Mouse (Mus musculus): ENCODE measurements around the gene Bbs9. TPM values are rescaled to one million over a fixed set of nuclear protein-coding genes. Genes with fewer than 3 reads are reported as not detected.

Bbs9 gene
- total RNA-seq, 2 experiments from 2014 or later: 9.5 to 11.5 TPM

DNA sequence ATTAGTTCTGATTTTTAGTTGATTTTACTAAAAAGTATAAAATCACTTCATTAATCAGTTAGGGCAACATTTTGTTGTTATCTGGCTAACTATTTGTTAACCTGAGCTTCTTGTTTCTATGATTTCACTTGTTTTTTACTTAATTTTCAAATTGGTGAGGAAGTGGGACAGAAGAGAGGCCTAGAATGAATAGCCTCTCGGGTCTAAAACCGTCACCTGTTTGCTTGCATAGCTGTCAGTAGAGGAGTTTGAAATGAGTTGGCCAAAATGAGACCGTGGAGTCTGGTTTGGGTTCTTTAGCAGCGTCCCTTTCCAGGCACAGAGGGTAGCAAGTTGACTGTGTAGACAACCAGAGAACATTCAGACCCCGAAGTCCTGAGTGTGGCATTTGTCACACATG is 291.6 kb downstream of the Bbs9 start:
- Histone ChIP-seq H3K27ac (no peak overlapping the region), H3K4me3 (no peak overlapping the region)
- no peak for DNase-seq
- intact Hi-C loops (cut with DNase I): no loop called here
- no peak for TF ChIP-seq CTCF (IDR thresholded peaks at IDR 0.05)

DNA sequence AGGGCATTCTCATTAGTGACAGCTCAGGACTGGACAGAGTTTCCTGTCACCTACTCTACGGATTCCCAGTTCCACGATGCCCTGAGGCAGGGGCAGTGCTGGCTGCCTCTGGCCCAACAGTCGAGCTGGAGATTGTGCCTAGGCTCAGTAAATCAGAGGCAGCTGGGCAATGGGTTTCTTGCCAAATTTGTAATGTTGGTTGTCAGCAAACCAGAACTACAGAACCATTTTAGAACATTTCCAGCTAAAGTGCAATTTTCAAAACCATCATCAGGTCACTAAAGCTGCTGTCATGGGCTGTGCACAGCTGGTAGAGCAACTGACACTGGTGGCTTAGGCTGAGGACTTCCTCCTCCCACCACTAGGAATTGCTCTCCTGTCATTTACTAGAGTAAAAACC is 292.3 kb downstream of the Bbs9 start:
- no peak for TF ChIP-seq CTCF (IDR thresholded peaks at IDR 0.05)
- DNase-seq: no peak
- no peak overlapping the region for H3K27ac ChIP-seq
- H3K4me3 ChIP-seq: no peak overlapping the region
- intact Hi-C loops (cut with DNase I): no loop called here

- Histone ChIP-seq H3K4me3 (no peak overlapping the region), H3K27ac (no peak overlapping the region)
- DNase-seq: no peak
- intact Hi-C loops (cut with DNase I): no loop called here
- TF ChIP-seq CTCF (IDR thresholded peaks at IDR 0.05): no peak
Measured at GRCm38 (mm10) chr9:22771785-22772184, 296.3 kb downstream of the Bbs9 start.

DNA sequence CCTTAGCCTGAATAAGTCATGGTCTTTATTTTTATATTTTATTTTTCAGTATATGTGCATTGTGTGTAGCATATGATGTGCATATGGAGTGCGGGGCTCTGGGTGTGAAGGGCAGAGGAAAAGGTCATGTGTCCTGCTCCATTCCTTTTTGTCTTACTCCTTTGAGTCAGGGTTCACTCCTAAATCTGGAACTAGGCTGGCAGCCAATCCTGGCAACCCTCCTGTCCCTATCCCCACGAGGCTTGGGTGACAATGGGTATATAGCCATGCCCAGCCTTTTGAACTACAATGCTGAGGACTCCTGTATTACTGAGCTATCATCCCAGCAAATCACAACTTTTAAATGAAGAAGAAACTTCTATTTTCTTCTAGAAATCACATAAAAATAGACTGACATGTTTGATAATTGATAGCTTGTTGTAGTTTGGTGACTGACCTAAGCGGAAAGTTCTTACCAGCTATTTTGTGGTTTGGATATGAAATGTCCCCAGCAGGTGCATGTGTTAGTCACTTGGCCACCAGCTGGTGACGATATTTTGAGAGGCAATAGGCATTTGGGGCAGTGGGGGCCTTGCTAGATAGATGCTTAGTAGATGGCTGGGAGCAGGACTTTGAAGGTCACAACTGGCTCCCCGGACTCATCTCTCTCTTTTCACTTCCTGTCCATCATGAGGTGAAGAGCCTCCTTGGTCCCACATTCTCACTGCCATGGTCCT is 300.9 kb downstream of the Bbs9 start:
- no peak for DNase-seq
- intact Hi-C loops (cut with DNase I): no loop called here
- Histone ChIP-seq H3K27ac (no peak overlapping the region), H3K4me3 (no peak overlapping the region)
- TF ChIP-seq CTCF (IDR thresholded peaks at IDR 0.05): no peak

- DNase-seq: no peak
- H3K27ac ChIP-seq: no peak overlapping the region
- no peak overlapping the region for H3K4me3 ChIP-seq
- intact Hi-C loops (cut with DNase I): no loop called here
- no peak for TF ChIP-seq CTCF (IDR thresholded peaks at IDR 0.05)
Measured at GRCm38 (mm10) chr9:22777425-22777824, 301.9 kb downstream of the Bbs9 start.

DNA sequence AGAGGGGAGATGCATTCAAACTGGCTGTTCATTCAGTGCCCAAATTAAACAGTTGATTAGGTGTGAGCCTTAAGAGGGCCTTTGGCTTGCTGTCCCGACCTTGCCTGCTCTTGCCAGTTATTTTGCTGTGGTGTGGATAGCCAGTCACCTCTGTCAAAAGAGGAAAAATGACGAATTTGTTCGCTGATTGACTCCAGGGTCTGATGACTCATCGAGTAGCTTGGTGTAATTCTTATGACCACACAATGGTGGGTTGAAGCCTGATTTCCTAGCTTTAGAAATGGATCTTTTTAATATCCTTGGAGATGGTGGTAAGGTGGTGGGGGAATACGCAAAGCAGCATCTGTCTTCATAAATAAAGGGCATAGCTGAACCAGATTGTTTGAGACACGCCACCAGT is 304.1 kb downstream of the Bbs9 start:
- no peak for TF ChIP-seq CTCF (IDR thresholded peaks at IDR 0.05)
- intact Hi-C loops (cut with DNase I): no loop called here

DNA sequence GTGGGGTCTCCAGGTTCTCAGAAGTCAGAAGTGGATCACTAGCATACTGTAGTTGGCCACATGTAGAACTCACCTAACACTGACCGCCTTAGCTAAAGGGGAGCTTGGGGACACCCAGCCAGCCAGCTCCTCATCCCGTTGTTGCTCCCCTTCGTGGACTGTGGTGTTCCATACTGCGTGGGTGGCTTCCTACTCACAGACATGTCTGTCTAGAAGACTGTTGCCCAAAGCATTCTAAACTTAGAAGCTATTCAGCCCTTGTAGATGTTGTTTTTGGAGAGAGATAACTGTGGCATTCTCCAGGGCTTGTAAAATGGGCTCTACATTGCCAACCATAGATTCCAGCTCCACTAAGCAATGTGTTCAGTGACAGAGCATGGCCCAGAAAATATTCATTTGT is 310.5 kb downstream of the Bbs9 start:
- intact Hi-C loops (cut with DNase I): loop anchor here (5.0 kb wide), 1 partner anchor 41 kb away; no protein-coding TSS in a partner anchor
- no peak for TF ChIP-seq CTCF (IDR thresholded peaks at IDR 0.05)
- H3K27ac ChIP-seq: peak overlapping the region; percentile 76
- no peak overlapping the region for H3K4me3 ChIP-seq
- DNase-seq: no peak

More for the DNA sequence above, 304.1 kb downstream of the Bbs9 start:
- no peak overlapping the region for H3K27ac ChIP-seq
- no peak overlapping the region for H3K4me3 ChIP-seq
- DNase-seq: no peak

GRCm38 (mm10) chr9:22788423-22788822 is 312.9 kb downstream of the Bbs9 start:
- TF ChIP-seq CTCF (IDR thresholded peaks at IDR 0.05): no peak
- Histone ChIP-seq H3K4me3 (no peak overlapping the region), H3K27ac (no peak overlapping the region; the same call in 1 of the 2 replicates)
- DNase-seq: no peak
- intact Hi-C loops (cut with DNase I): loop anchor here (5.0 kb wide), 1 partner anchor 39 kb away; no protein-coding TSS in a partner anchor

- no peak overlapping the region for H3K4me3 ChIP-seq
- DNase-seq: no peak
- peak overlapping the region; percentile 72 for H3K27ac ChIP-seq
- no peak for TF ChIP-seq CTCF (IDR thresholded peaks at IDR 0.05)
- intact Hi-C loops (cut with DNase I): loop anchor here (5.0 kb wide), 1 partner anchor 38 kb away; no protein-coding TSS in a partner anchor
Measured at GRCm38 (mm10) chr9:22788850-22789249, 313.3 kb downstream of the Bbs9 start.

DNA sequence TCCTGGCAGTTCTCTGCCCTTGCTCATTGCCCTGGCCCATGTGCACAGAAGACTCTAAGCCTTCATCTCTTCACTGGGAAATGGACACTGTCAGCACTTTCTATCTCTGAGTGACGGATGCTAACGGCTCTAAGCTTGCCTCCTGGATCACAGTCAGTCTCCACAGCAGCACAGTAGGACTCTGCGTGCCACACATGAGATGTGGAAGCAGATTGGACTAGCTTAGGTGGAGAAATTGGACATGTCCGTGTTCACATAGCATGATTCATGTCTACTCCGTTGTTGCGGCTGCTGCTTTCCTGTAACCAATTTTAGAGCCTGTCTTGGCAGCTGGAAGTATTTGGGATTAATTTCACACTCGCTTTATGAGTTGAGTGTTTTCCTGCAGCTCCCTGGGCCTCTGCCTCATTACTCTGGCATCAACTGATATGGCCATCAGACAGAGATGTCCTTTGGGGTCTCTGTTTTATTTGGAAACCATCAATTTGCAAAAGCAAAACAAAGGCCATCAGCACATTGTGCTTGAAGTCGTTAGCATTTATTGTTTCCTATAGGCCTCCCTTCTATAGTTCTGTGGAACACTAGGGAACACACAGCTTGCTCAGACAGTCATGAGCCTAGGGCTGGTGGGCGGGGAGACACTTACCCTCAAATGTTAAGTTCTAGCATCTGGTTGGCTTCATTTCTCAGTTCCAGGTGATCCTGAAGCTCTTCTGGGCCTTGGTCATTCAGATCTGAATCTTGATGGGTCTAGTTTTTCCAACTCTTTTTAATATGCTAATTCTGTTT is 314.1 kb downstream of the Bbs9 start:
- no peak for TF ChIP-seq CTCF (IDR thresholded peaks at IDR 0.05)
- peak; percentile 33 for DNase-seq
- Histone ChIP-seq H3K27ac (peak overlapping the region; percentile 72), H3K4me3 (peak overlapping the region; percentile 53)
- intact Hi-C loops (cut with DNase I): loop anchor here (5.0 kb wide), 1 partner anchor 38 kb away; no protein-coding TSS in a partner anchor

DNA sequence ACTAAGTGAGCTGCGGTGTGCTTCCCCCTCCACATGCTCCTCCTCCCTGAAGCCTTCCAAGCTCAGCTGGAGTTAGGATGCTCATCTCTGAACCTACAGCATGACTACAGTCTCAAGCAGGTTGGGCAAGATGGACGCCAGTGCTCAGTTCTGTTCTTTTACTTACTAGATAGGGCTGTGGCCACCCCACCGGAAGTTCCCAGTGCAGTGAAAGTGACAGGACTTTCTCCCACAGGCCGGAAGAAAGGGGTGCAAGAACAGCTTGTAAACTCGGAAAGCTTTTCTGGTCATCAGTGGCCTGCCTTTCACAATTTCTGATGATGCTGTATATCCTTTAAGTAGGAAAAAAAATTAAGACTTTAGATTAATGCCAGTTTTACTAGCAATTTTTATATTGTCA is 315.7 kb downstream of the Bbs9 start:
- Histone ChIP-seq H3K4me3 (no peak overlapping the region), H3K27ac (no peak overlapping the region)
- TF ChIP-seq CTCF (IDR thresholded peaks at IDR 0.05): no peak
- intact Hi-C loops (cut with DNase I): no loop called here
- DNase-seq: no peak

DNA sequence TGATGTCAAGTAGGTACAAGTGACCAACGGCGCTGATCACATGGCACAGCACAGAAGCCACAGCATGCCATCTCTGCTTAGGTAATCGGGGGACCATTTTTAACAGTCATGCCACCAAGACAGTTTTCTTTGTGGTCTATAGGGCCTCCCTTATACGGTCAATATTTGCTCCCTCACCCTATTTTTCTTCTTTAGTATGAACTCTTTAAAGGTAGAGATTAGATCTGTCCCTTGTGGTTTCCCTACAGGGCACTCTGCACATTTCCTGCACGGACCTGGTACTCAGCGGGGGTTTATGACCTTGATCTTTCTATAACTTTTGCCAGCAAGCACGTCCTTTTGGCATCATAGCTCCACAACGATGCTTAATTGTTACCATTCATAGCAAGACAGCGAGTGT is 316.2 kb downstream of the Bbs9 start:
- intact Hi-C loops (cut with DNase I): no loop called here

DNA sequence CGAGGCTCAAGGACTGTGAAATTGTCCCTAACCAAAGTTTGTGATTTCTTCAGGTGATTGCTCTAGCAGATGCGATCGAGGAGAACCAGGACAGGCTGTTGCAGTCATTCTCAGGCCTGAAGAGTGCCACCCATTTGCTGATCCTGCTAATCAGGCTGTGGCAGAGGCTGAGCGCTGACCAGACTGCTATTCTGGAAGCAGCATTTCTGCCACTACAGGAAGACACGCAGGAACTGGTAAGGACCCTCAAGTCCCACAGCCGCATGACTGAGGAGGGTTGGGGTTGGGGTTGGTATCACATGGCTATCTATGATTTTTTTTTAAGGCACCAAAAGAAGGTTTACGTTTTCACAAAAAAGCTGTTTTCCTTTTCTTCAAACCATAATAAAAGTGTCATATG is 318.2 kb downstream of the Bbs9 start:
- no peak for TF ChIP-seq CTCF (IDR thresholded peaks at IDR 0.05)
- Histone ChIP-seq H3K4me3 (peak overlapping the region; percentile 48), H3K27ac (peak overlapping the region; percentile 60; the same call in 1 of the 2 replicates)
- no peak for DNase-seq
- intact Hi-C loops (cut with DNase I): no loop called here

More for the DNA sequence above, 316.2 kb downstream of the Bbs9 start:
- Histone ChIP-seq H3K4me3 (no peak overlapping the region), H3K27ac (no peak overlapping the region)
- DNase-seq: no peak
- no peak for TF ChIP-seq CTCF (IDR thresholded peaks at IDR 0.05)

All from gastrocnemius, adult 2 months (tissue).